Mouse (Mus musculus) urinary bladder, postnatal 14 days (tissue): ENCODE measurements around the gene Cyp2c55.

Experiments used
- DNase-seq: peaks from one replicate; pipeline ENCODE4 v3.0.0; 2021; ENCODE audit warnings: low spot score

Gene Cyp2c55

DNA sequence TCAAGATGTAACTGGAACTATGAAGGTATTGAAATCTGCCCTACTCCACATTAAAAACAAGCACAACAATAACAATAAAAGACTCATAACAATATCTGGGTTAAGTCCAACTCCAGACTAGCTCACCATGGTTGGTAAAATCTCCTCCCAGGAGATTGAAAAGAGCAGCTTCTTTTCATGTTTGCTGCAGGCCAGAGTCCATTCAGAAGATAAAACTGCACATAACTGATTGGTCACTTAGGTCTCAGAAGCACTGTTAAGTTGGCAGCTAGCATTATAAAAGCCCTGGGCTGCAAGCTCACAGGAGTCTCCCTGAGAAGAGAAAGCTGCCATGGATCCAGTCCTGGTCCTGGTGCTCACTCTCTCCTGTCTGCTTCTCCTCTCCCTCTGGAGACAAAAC is at the start of gene Cyp2c55:
Gene Cyp2c55, plus strand, starts transcription at position 305 of the 400 bp plus-strand sequence.
- no peak for DNase-seq

GRCm38 (mm10) chr19:38970741-38971140 is 36.1 kb upstream of the Cyp2c55 start:
- no peak for DNase-seq

- DNase-seq, result no peak
These were observed 34.2 kb upstream of the Cyp2c55 start for GRCm38 (mm10) chr19:38972581-38972980.

GRCm38 (mm10) chr19:38973666-38974065 is 33.2 kb upstream of the Cyp2c55 start:
- peak; percentile 7 for DNase-seq

DNA sequence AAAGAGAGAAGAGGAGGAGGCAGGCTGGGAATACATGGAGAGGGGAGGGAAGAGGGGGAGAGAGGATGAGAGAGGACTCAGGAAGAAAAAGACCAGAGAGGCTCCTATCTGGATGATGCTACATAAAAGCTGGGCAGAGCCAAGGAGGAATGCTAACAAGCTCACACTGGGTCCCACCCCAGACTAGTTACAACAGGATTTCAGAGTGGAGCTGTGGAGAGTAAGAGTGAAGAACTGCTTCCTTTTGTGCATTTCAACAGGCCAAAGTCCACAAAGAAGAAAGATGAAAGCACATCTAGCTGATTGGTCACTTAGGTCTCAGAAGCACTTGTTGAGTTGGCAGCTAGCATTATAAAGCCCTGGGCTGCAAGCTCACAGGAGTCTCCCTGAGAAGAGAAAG is 30.6 kb upstream of the Cyp2c55 start:
- no peak for DNase-seq

GRCm38 (mm10) chr19:38981966-38982365 is 24.9 kb upstream of the Cyp2c55 start:
- DNase-seq, result peak; percentile 65

- DNase-seq, result no peak
These were observed 8.6 kb upstream of the Cyp2c55 start for GRCm38 (mm10) chr19:38998248-38998647.

- DNase-seq, result no peak
These were observed 8.1 kb upstream of the Cyp2c55 start for GRCm38 (mm10) chr19:38998676-38999075.

GRCm38 (mm10) chr19:39005132-39005531 is 1.7 kb upstream of the Cyp2c55 start:
- DNase-seq, result no peak

GRCm38 (mm10) chr19:39057928-39058327 is 51.1 kb downstream of the Cyp2c55 start:
- no peak for DNase-seq

- DNase-seq, result no peak
These were observed 53.9 kb downstream of the Cyp2c55 start, which contains the start of gene Cyp2c65 for GRCm38 (mm10) chr19:39060719-39061118. Cyp2c65 (plus strand) TSS chr19:39061015.
